Mouse (Mus musculus): ENCODE data around the gene Commd1. TPM values are rescaled to one million over a fixed set of nuclear protein-coding genes. Genes with fewer than 3 reads are reported as not detected.

Gene Commd1
- polyA plus RNA-seq, 1 experiment from 2014 or later, result 382 TPM

GRCm38 (mm10) chr11:23008181-23008823 is 26.1 kb upstream of the Commd1 start:
- WGBS, result under 1% methylated on average over 40 of the region's 40 CpGs
- peak; percentile 96 for ATAC-seq (replicated peaks; ENCODE audit: low FRiP score)

GRCm38 (mm10) chr11:23007481-23008180 is 25.4 kb upstream of the Commd1 start, which contains the start of gene Fam161a:
Gene Fam161a, plus strand, starts transcription at chr11:23007531.
- no peaks in the 10 kb centered on the region for H3K9me3 ChIP-seq (replicated peaks)
- peaks cover 5% of the 10 kb centered on the region for H3K4me1 ChIP-seq
- peak within 1 kb of the TSS; percentile 74 for H3K9ac ChIP-seq
- H3K4me3 ChIP-seq (replicated peaks), result peak within 1 kb of the TSS; percentile 67
- peaks cover 28% of the 10 kb centered on the region for H3K36me3 ChIP-seq
- peak; percentile 94 for ATAC-seq (replicated peaks; ENCODE audit: low FRiP score)
- 2% methylated on average over 22 of the region's 22 CpGs for WGBS
- no peaks in the 10 kb centered on the region for H3K27me3 ChIP-seq
- H3K4me2 ChIP-seq, result peak within 1 kb of the TSS; percentile 78
- H3K27ac ChIP-seq, result peak within 1 kb of the TSS; percentile 95

More at GRCm38 (mm10) chr11:23008181-23008823, 26.1 kb upstream of the Commd1 start:
- Histone ChIP-seq H3K9me3 (replicated peaks) (no peaks in the 10 kb centered on the region), H3K27me3 (no peaks in the 10 kb centered on the region), H3K4me1 (peaks cover 5% of the 10 kb centered on the region), H3K36me3 (peaks cover 22% of the 10 kb centered on the region), H3K9ac (peak overlapping the region; percentile 74), H3K4me3 (replicated peaks) (peak overlapping the region; percentile 67), H3K27ac (peak overlapping the region; percentile 95), H3K4me2 (peak overlapping the region; percentile 78)

GRCm38 (mm10) chr11:23007166-23007480 is 24.9 kb upstream of the Commd1 start:
- Histone ChIP-seq H3K4me3 (replicated peaks) (peak overlapping the region; percentile 67), H3K9me3 (replicated peaks) (no peaks in the 10 kb centered on the region), H3K27me3 (no peaks in the 10 kb centered on the region), H3K27ac (peak overlapping the region; percentile 95), H3K4me2 (peak overlapping the region; percentile 78), H3K9ac (peak overlapping the region; percentile 74; the same call in 1 of the 2 replicates), H3K4me1 (peaks cover 5% of the 10 kb centered on the region), H3K36me3 (peaks cover 33% of the 10 kb centered on the region)
- WGBS, result 6% methylated on average over 6 of the region's 6 CpGs
- ATAC-seq (replicated peaks; ENCODE audit: low FRiP score), result no peak; the same call in 1 of the 2 replicates

GRCm38 (mm10) chr11:23005276-23005675 is 23.1 kb upstream of the Commd1 start:
- H3K36me3 ChIP-seq, result peaks cover 49% of the 10 kb centered on the region
- 93% methylated on average over 1 of the region's 1 CpGs for WGBS
- H3K27me3 ChIP-seq, result no peaks in the 10 kb centered on the region
- no peak overlapping the region for H3K4me3 ChIP-seq (replicated peaks)
- H3K4me2 ChIP-seq, result no peak overlapping the region
- no peak overlapping the region for H3K9ac ChIP-seq
- ATAC-seq (replicated peaks; ENCODE audit: low FRiP score), result no peak
- no peak overlapping the region for H3K27ac ChIP-seq
- H3K4me1 ChIP-seq, result peaks cover 5% of the 10 kb centered on the region
- no peaks in the 10 kb centered on the region for H3K9me3 ChIP-seq (replicated peaks)

GRCm38 (mm10) chr11:22998308-22998707 is 16.1 kb upstream of the Commd1 start:
- no peaks in the 10 kb centered on the region for H3K9me3 ChIP-seq (replicated peaks)
- WGBS, result 81% methylated on average over 1 of the region's 1 CpGs

GRCm38 (mm10) chr11:22995461-22995860 is 13.3 kb upstream of the Commd1 start:
- no peak overlapping the region for H3K4me2 ChIP-seq
- peaks cover 65% of the 10 kb centered on the region for H3K36me3 ChIP-seq
- no peaks in the 10 kb centered on the region for H3K9me3 ChIP-seq (replicated peaks)
- ATAC-seq (replicated peaks; ENCODE audit: low FRiP score), result no peak
- no peaks in the 10 kb centered on the region for H3K27me3 ChIP-seq
- H3K9ac ChIP-seq, result no peak overlapping the region
- peaks cover 12% of the 10 kb centered on the region for H3K4me1 ChIP-seq
- H3K27ac ChIP-seq, result no peak overlapping the region
- WGBS, result 98% methylated on average over 4 of the region's 4 CpGs
- no peak overlapping the region for H3K4me3 ChIP-seq (replicated peaks)

More at GRCm38 (mm10) chr11:22998308-22998707, 16.1 kb upstream of the Commd1 start:
- H3K27me3 ChIP-seq, result no peaks in the 10 kb centered on the region
- H3K9ac ChIP-seq, result no peak overlapping the region
- H3K4me3 ChIP-seq (replicated peaks), result no peak overlapping the region
- peaks cover 88% of the 10 kb centered on the region for H3K36me3 ChIP-seq
- H3K4me2 ChIP-seq, result no peak overlapping the region
- ATAC-seq (replicated peaks; ENCODE audit: low FRiP score), result no peak
- H3K27ac ChIP-seq, result no peak overlapping the region
- no peaks in the 10 kb centered on the region for H3K4me1 ChIP-seq

- Histone ChIP-seq H3K4me2 (no peak overlapping the region), H3K27ac (no peak overlapping the region), H3K4me1 (peaks cover 18% of the 10 kb centered on the region), H3K9me3 (replicated peaks) (no peaks in the 10 kb centered on the region), H3K27me3 (no peaks in the 10 kb centered on the region), H3K4me3 (replicated peaks) (no peak overlapping the region), H3K9ac (no peak overlapping the region), H3K36me3 (peaks cover 53% of the 10 kb centered on the region)
- 94% methylated on average over 2 of the region's 2 CpGs for WGBS
- ATAC-seq (replicated peaks; ENCODE audit: low FRiP score), result no peak
These were observed 12.1 kb upstream of the Commd1 start for GRCm38 (mm10) chr11:22994271-22994670.

GRCm38 (mm10) chr11:22991218-22991835 is 9.1 kb upstream of the Commd1 start:
- peak overlapping the region; percentile 88 for H3K4me2 ChIP-seq
- H3K36me3 ChIP-seq, result peaks cover 30% of the 10 kb centered on the region
- peaks cover 18% of the 10 kb centered on the region for H3K4me1 ChIP-seq
- peak overlapping the region; percentile 93 for H3K4me3 ChIP-seq (replicated peaks)
- peak overlapping the region; percentile 89 for H3K9ac ChIP-seq
- peak overlapping the region; percentile 92; the same call in 1 of the 2 replicates for H3K27ac ChIP-seq
- no peaks in the 10 kb centered on the region for H3K27me3 ChIP-seq
- H3K9me3 ChIP-seq (replicated peaks), result no peaks in the 10 kb centered on the region
- no peak for ATAC-seq (replicated peaks; ENCODE audit: low FRiP score)
- 7% methylated on average over 14 of the region's 14 CpGs for WGBS

GRCm38 (mm10) chr11:22990393-22991126 is 8.4 kb upstream of the Commd1 start, which contains the start of gene Cct4:
Gene Cct4, plus strand, starts transcription at chr11:22990519.
- peaks cover 18% of the 10 kb centered on the region for H3K4me1 ChIP-seq
- H3K9ac ChIP-seq, result peak within 1 kb of the TSS; percentile 89
- ATAC-seq (replicated peaks; ENCODE audit: low FRiP score), result peak; percentile 99
- H3K27me3 ChIP-seq, result no peaks in the 10 kb centered on the region
- peak within 1 kb of the TSS; percentile 88 for H3K4me2 ChIP-seq
- H3K36me3 ChIP-seq, result peaks cover 24% of the 10 kb centered on the region
- no peaks in the 10 kb centered on the region for H3K9me3 ChIP-seq (replicated peaks)
- peak within 1 kb of the TSS; percentile 92 for H3K27ac ChIP-seq
- under 1% methylated on average over 63 of the region's 66 CpGs for WGBS
- peak within 1 kb of the TSS; percentile 93 for H3K4me3 ChIP-seq (replicated peaks)

GRCm38 (mm10) chr11:22989786-22990185 is 7.6 kb upstream of the Commd1 start:
- H3K36me3 ChIP-seq, result peaks cover 16% of the 10 kb centered on the region
- WGBS, result 56% methylated on average over 1 of the region's 1 CpGs
- H3K4me1 ChIP-seq, result peaks cover 18% of the 10 kb centered on the region
- H3K9me3 ChIP-seq (replicated peaks), result no peaks in the 10 kb centered on the region
- peak overlapping the region; percentile 93 for H3K4me3 ChIP-seq (replicated peaks)
- peak overlapping the region; percentile 92 for H3K27ac ChIP-seq
- H3K9ac ChIP-seq, result peak overlapping the region; percentile 89
- H3K4me2 ChIP-seq, result peak overlapping the region; percentile 88
- no peaks in the 10 kb centered on the region for H3K27me3 ChIP-seq
- ATAC-seq (replicated peaks; ENCODE audit: low FRiP score), result 0 out of 2 replicates have a peak, but pooled peaks have one; percentile 16

GRCm38 (mm10) chr11:22987357-22987756 is 5.2 kb upstream of the Commd1 start:
- H3K4me3 ChIP-seq (replicated peaks), result no peak overlapping the region
- H3K27ac ChIP-seq, result no peak overlapping the region
- ATAC-seq (replicated peaks; ENCODE audit: low FRiP score), result no peak
- H3K4me1 ChIP-seq, result peaks cover 19% of the 10 kb centered on the region
- H3K9ac ChIP-seq, result no peak overlapping the region
- 44% methylated on average over 2 of the region's 2 CpGs for WGBS
- no peaks in the 10 kb centered on the region for H3K36me3 ChIP-seq
- no peaks in the 10 kb centered on the region for H3K9me3 ChIP-seq (replicated peaks)
- H3K27me3 ChIP-seq, result no peaks in the 10 kb centered on the region
- H3K4me2 ChIP-seq, result no peak overlapping the region
